Mouse (Mus musculus) brain, embryonic 14.5 days (tissue): Measurements from ENCODE around the gene Thada.

ENCODE experiments used
- CTCF ChIP-seq: fragments of 200-500 bp; IDR thresholded peaks from 2 replicates; pipeline ENCODE4 v1.5.1; 2012; ENCODE audit warnings: inconsistent platforms, mild to moderate bottlenecking, moderate library complexity, borderline replicate concordance; ENCODE audit not compliant: insufficient read depth, insufficient read length; ENCODE audit errors: extremely low read depth
- POLR2A ChIP-seq: fragments of 200-500 bp; IDR thresholded peaks from 2 replicates; pipeline ENCODE4 v1.6.1; 2012; ENCODE audit warnings: mild to moderate bottlenecking, inconsistent platforms, borderline replicate concordance; ENCODE audit not compliant: poor library complexity, insufficient read depth, insufficient read length, severe bottlenecking; ENCODE audit errors: extremely low read depth

- TF ChIP-seq POLR2A (no peak), CTCF (no peak)
These were observed 21.4 kb upstream of the Thada start for GRCm38 (mm10) chr17:84487415-84487814.
